Mouse (Mus musculus) heart, adult 2 months (tissue): Measurements from ENCODE around the gene Tank. TPM values are rescaled to one million over a fixed set of nuclear protein-coding genes. Genes with fewer than 3 reads are reported as not detected.

Experiments used
- DNase-seq, 2 experiments: peaks; one replicate each; pipeline ENCODE4 v3.0.0; 2021
- H3K27ac ChIP-seq: fragments of 200-600 bp; 2 replicates; pipeline ENCODE4 v1.8.1; 2022
- H3K27me3 ChIP-seq: fragments of 200-500 bp; 2 replicates; pipeline ENCODE4 v1.6.1; 2012; ENCODE audit warnings: mild to moderate bottlenecking, low read length, inconsistent platforms, mixed read lengths; ENCODE audit not compliant: control insufficient read depth, insufficient read depth
- H3K36me3 ChIP-seq: fragments of 200-500 bp; 2 replicates; pipeline ENCODE4 v1.6.1; 2012; ENCODE audit warnings: low read length, inconsistent platforms; ENCODE audit not compliant: control insufficient read depth, insufficient read depth
- H3K4me1 ChIP-seq: fragments of 200-500 bp; 2 replicates; pipeline ENCODE4 v1.6.1; 2011; ENCODE audit warnings: low read length; ENCODE audit not compliant: control insufficient read depth, insufficient read depth
- H3K4me3 ChIP-seq: fragments of 200-600 bp; 2 replicates; pipeline ENCODE4 v1.8.1; 2022
- H3K79me2 ChIP-seq: fragments of 200-500 bp; replicated peaks from 2 replicates; pipeline ENCODE4 v1.6.1; 2012; ENCODE audit warnings: mild to moderate bottlenecking, inconsistent platforms, low read length, moderate library complexity, mixed read lengths; ENCODE audit not compliant: control insufficient read depth, insufficient read depth
- H3K9ac ChIP-seq: fragments of 200-500 bp; 2 replicates; pipeline ENCODE4 v1.6.1; 2012; ENCODE audit warnings: low read depth, mild to moderate bottlenecking, control low read depth, inconsistent platforms, low read length, mixed read lengths
- CTCF ChIP-seq: fragments of 200-600 bp; IDR thresholded peaks from 2 replicates; pipeline ENCODE4 v1.8.1; 2022; ENCODE audit warnings: antibody characterized with exemption, mild to moderate bottlenecking, moderate library complexity
- EP300 ChIP-seq: fragments of 200-500 bp; IDR thresholded peaks from 2 replicates; pipeline ENCODE4 v1.6.1; 2011; ENCODE audit warnings: low read depth, low read length, control low read depth; ENCODE audit not compliant: insufficient read depth
- POLR2A ChIP-seq: fragments of 200-500 bp; IDR thresholded peaks from 2 replicates; pipeline ENCODE4 v1.6.1; 2011; ENCODE audit warnings: mild to moderate bottlenecking, low read depth, low read length, control low read depth; ENCODE audit not compliant: insufficient read depth
- WGBS: fragments of 180-500 bp; shearing (Covaris S2); methylation state at CpG from one replicate; pipeline ENCODE4 v1.1.7; 2018; 5-methylcytosine and 5-hydroxymethylcytosine counted together
- intact Hi-C: fragments of 180-260 bp; cut with DNase I; formaldehyde crosslinking; loops from one replicate; pipeline ENCODE4 v1.15.1; 2025
- long read RNA-seq: library from polyadenylated mRNA; stranded (forward); transcript quantifications from one replicate; pipeline ENCODE4 v2.0.0, GENCODE M21; 2021
- polyA plus RNA-seq: library from polyadenylated mRNA; depleted of rRNA; stranded (reverse); fragments of >200 nt; gene quantifications from 2 replicates; pipeline ENCODE4 v1.2.3, GENCODE M21; 2012; rRNA removed
- total RNA-seq, 2 experiments: library from RNA; stranded (reverse); gene quantifications; 2 replicates each; pipeline ENCODE4 v1.2.3; 2021

Tank gene
- total RNA-seq (10 to 100 TPM; 18.7 to 19.9 TPM), polyA plus RNA-seq (6.2 and 12.9 TPM in 2 replicates)
- long read RNA-seq, transcript Tank-203 (8 exons, 2,039 nt), result major isoform, 9 of 15 reads
- long read RNA-seq, partial matches to known transcripts, result 0 of 15 reads
- long read RNA-seq, other reads (novel, unspliced or antisense), result 6 of 15 reads

DNA sequence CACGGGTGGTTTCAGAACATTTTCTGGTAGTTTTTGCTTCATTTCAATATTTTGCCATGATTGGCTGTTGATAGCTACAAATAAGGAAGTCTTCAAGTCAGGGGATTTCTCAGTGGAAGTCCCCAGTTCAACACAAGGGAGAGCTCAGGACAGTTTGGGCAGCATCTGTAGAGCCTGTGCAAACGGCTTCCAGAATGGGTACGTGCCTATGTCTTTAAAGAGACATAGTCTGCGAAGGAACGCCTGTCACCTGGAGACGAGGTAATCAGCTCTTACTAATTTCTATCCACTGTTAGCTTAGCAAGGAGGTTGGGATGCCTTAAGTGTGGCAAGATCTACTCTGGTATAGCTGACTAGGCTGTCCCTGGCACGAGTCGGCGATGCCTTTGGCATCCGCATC, at the start of gene Tank:
Gene Tank, plus strand, starts transcription at position 153 of the 400 bp plus-strand sequence.
- Histone ChIP-seq H3K79me2 (no peaks in the 10 kb centered on the region), H3K27me3 (no peaks in the 10 kb centered on the region), H3K4me3 (no peak within 1 kb of the TSS), H3K9ac (no peak within 1 kb of the TSS), H3K4me1 (no peaks in the 10 kb centered on the region), H3K27ac (no peak within 1 kb of the TSS), H3K36me3 (no peaks in the 10 kb centered on the region)
- 77% methylated on average over 10 of the region's 10 CpGs for WGBS
- intact Hi-C loops, result no loop called here
- TF ChIP-seq CTCF (no peak), POLR2A (no peak), EP300 (no peak)
- peak in 1 of 2 experiments; percentile 21 for DNase-seq

DNA sequence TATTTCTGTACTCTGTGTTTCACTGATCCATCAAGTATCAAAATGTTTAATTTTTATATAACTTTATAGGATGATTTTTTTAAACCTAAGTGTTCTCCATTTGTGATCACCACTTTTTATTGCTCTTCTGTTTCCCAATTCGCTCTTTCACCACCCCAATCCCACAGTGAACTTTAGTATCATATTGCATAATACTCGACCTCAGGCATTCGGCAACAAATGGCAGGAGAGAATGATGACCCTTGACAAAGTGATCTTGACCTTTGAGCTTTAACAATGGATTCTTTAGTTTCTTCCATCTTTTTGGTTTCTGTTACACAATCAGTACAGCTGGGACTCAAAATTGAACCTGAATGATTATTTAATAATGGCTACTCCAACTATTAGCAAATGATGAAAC, 46.1 kb upstream of the Tank start:
- Histone ChIP-seq H3K79me2 (no peaks in the 10 kb centered on the region), H3K36me3 (no peaks in the 10 kb centered on the region), H3K27me3 (no peaks in the 10 kb centered on the region), H3K9ac (no peak overlapping the region), H3K4me1 (no peaks in the 10 kb centered on the region), H3K4me3 (no peak overlapping the region), H3K27ac (no peak overlapping the region)
- intact Hi-C loops, result no loop called here
- WGBS, result 75% methylated on average over 3 of the region's 3 CpGs
- TF ChIP-seq POLR2A, result no peak
- TF ChIP-seq CTCF, result no peak
- TF ChIP-seq EP300, result no peak
- no peak for DNase-seq

DNA sequence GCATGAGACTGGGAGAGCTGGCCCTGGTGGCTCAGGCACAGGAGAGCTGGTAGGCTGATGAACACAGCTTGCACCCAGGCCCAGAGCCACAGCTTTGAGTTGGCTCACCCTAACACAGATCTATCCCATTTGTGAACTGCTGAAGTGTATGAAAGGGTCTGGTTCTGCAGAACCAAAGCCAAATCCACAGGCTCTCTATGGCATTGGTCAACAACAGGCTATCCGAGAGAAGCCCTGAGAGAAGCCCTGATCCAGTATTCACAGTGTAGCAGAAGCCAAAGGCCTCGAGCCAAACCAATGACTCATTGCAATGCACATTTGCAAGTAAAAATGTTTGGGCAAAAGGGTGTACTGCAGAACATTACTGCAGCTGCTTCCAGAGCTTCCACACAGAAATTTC, 45.3 kb upstream of the Tank start:
- no peak overlapping the region for H3K27ac ChIP-seq
- H3K4me1 ChIP-seq, result no peaks in the 10 kb centered on the region
- 52% methylated on average over 2 of the region's 2 CpGs for WGBS
- no peak for TF ChIP-seq CTCF
- no peak for TF ChIP-seq POLR2A
- peak; percentile 68 to 76 for DNase-seq
- H3K36me3 ChIP-seq, result no peaks in the 10 kb centered on the region
- intact Hi-C loops, result no loop called here
- no peaks in the 10 kb centered on the region for H3K27me3 ChIP-seq
- H3K4me3 ChIP-seq, result no peak overlapping the region
- H3K79me2 ChIP-seq, result no peaks in the 10 kb centered on the region
- no peak overlapping the region for H3K9ac ChIP-seq

DNA sequence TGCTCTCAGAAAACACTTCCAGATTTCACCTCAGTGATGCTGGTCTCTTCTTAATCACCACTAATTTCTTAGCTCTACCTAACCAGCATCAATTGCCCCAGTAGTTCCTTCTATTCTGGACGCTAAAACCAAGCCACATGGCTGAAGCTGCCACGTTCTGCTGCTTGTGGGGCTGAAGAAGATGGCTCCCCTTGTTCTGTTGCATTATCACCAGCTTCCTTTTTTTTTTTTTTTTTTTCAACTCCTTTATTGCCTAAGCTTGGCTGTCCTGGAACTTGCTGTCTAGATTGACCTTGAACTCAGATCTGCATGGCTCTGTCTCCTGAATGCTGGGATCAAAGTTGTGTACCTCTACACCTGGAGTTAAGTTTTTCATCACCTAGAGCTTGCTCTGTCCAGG, 41.5 kb upstream of the Tank start:
- Histone ChIP-seq H3K4me3 (no peak overlapping the region), H3K36me3 (no peaks in the 10 kb centered on the region), H3K79me2 (no peaks in the 10 kb centered on the region), H3K27ac (no peak overlapping the region), H3K27me3 (no peaks in the 10 kb centered on the region), H3K4me1 (no peaks in the 10 kb centered on the region), H3K9ac (no peak overlapping the region)
- no peak for DNase-seq
- TF ChIP-seq EP300, result no peak
- TF ChIP-seq POLR2A, result no peak
- TF ChIP-seq CTCF, result no peak
- intact Hi-C loops, result no loop called here
- WGBS, result 71% methylated on average over 2 of the region's 2 CpGs

DNA sequence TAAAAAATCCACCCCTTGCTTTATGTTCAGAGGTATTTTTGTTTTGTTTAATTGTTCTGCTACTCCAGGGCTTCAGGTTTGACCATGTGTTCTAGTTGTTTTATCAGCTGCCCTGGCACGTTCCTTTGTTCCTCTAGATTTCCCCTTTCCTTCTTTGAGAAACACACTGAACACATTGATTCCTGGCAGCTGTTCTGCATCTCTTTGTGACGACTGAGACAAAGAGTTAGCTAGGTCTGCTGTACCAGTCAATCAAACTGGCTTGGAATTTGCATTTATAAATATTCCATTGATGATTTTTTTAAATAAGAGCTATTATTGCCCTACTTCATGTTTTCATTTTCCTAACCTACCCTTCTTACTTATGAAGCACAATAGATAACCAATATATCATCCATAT, 39.0 kb upstream of the Tank start:
- H3K79me2 ChIP-seq, result no peaks in the 10 kb centered on the region
- no peaks in the 10 kb centered on the region for H3K36me3 ChIP-seq
- no peak overlapping the region for H3K4me3 ChIP-seq
- no peak overlapping the region for H3K9ac ChIP-seq
- H3K27me3 ChIP-seq, result no peaks in the 10 kb centered on the region
- no peak overlapping the region for H3K27ac ChIP-seq
- DNase-seq, result no peak
- TF ChIP-seq EP300, result no peak
- whole genome bisulfite sequencing, result 12% methylated on average over 2 of the region's 2 CpGs
- no peaks in the 10 kb centered on the region for H3K4me1 ChIP-seq
- intact Hi-C loops, result no loop called here

DNA sequence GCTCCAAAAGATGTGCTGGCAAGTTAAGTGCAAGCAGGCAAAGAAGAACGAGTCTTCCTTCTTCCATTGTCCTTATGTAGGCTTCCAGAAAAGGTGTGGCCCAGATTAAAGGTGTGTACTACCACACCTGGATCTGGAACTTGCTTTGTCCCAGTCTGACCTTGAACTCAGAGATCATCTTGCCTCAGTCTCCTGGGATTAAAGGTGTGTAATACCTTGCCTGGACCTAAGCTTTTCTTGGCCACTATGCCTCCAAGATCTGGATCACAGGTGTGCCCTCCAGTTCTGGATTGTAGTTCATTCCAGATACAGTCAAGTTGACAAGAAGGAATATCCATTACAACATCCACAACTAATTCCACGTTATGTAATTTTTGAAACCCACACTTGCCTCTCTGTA, 36.0 kb upstream of the Tank start:
- Histone ChIP-seq H3K4me1 (no peaks in the 10 kb centered on the region), H3K27ac (no peak overlapping the region), H3K79me2 (no peaks in the 10 kb centered on the region), H3K4me3 (no peak overlapping the region), H3K9ac (no peak overlapping the region), H3K27me3 (no peaks in the 10 kb centered on the region), H3K36me3 (no peaks in the 10 kb centered on the region)
- intact Hi-C loops, result no loop called here
- DNase-seq, result no peak
- WGBS, result 77% methylated on average over 2 of the region's 2 CpGs
- TF ChIP-seq EP300, result no peak
- no peak for TF ChIP-seq POLR2A
- TF ChIP-seq CTCF, result no peak

DNA sequence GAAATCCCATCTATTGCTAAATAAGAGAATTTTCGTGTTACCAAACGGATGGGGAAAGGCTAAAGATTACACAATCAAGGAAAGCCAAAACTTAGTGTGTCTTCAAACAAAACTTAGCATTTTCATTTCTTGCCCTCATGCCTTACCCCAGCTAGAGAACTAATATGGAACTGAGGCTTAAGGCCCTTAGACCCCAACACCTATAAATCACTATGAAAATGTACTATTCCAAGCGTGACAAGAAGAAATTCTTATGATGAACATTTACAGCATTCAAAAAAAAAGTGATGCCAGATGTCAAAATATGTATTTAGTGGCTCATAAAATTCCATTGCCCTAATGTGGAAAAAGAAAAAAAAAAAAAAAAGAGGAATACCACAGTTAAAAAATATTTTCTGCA, 32.7 kb upstream of the Tank start:
- 81% methylated on average over 3 of the region's 3 CpGs for WGBS
- Histone ChIP-seq H3K27ac (no peak overlapping the region), H3K4me3 (no peak overlapping the region), H3K27me3 (no peaks in the 10 kb centered on the region), H3K9ac (no peak overlapping the region), H3K36me3 (no peaks in the 10 kb centered on the region), H3K79me2 (no peaks in the 10 kb centered on the region), H3K4me1 (no peaks in the 10 kb centered on the region)
- no peak for DNase-seq
- TF ChIP-seq CTCF, result no peak
- no peak for TF ChIP-seq EP300
- no peak for TF ChIP-seq POLR2A
- intact Hi-C loops, result no loop called here
